Mouse (Mus musculus): ENCODE measurements around the gene Olfr71. TPM values are rescaled to one million over a fixed set of nuclear protein-coding genes. Genes with fewer than 3 reads are reported as not detected.

Olfr71 gene
- total RNA-seq (2021) = not detected
- long read RNA-seq, experiment 1 = 0 reads
- long read RNA-seq, experiment 2 = 0 reads

DNA sequence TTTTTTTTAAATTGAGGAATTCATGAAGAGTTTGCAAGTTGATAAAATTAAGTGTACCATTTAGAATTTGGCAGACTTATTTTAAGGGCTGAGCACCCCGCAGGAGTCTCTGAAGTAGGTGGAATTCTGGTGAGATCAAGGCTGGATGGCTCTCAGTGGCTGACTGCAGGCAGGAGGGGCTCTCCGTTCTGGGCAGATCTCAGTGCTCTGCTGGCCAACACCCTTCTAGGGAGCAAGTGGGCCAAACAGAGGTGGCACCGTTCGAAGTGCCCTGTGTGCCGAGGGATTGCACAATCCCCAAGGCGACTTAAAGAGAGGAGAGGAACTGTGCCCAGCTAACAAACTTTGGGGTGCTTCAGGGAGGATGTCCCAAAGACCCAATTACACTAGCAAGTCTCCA is at the start of gene Olfr71:
Gene Olfr71 (minus strand): TSS at position 387 of the 400 bp plus-strand sequence.
- Histone ChIP-seq H3K4me3 (no peak within 1 kb of the TSS), H3K27ac (no peak within 1 kb of the TSS)
- no peak for TF ChIP-seq CTCF (IDR thresholded peaks at IDR 0.05)
- intact Hi-C loops (cut with DNase I) = loop anchor here (1.0 to 10.0 kb wide), 2 partner anchors 38 to 275 kb away; no protein-coding TSS in a partner anchor
- peak; percentile 62 for DNase-seq

DNA sequence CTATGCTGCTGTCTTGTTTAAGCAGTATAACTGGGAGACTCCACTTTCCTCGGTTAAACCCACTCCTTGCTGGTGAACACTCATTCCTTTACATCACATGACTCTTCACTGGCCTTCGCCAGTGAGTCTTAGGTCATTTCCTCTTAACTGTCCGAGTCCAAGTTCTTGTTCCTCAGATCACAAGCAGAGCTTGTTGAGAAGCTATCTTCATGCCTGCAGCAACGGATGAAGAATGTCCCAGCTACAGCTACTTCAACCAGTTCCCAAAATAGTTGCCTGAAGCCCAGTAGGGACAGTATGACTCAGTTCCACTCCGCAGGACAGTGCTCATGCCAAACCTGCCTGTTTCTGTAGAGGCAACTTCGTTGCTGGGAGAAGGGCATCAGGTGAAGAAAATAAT is 47.2 kb upstream of the Olfr71 start:
- DNase-seq = no peak
- Histone ChIP-seq H3K27ac (0 out of 2 replicates have a peak overlapping the region, but pooled peaks have one; percentile 56), H3K4me3 (no peak overlapping the region)
- TF ChIP-seq CTCF (IDR thresholded peaks at IDR 0.05) = no peak
- intact Hi-C loops (cut with DNase I) = no loop called here

GRCm38 (mm10) chr4:43745187-43745586 is 35.1 kb upstream of the Olfr71 start:
- intact Hi-C loops (cut with DNase I) = loop anchor here (2.0 to 10.0 kb wide), 2 partner anchors 118 to 240 kb away; partner anchors contain the start of gene Ccin
- TF ChIP-seq CTCF (IDR thresholded peaks at IDR 0.05) = peak; percentile 74
- DNase-seq = no peak
- Histone ChIP-seq H3K4me3 (no peak overlapping the region), H3K27ac (no peak overlapping the region)

- DNase-seq = no peak
- no peak overlapping the region for H3K4me3 ChIP-seq
- peak; percentile 63 for TF ChIP-seq CTCF (IDR thresholded peaks at IDR 0.05)
- H3K27ac ChIP-seq = peak overlapping the region; percentile 71
- intact Hi-C loops (cut with DNase I) = loop anchor here (10.0 kb wide), 1 partner anchor 242 kb away; the partner anchor contains the start of gene Ccin
Measured at GRCm38 (mm10) chr4:43743099-43743498, 33.0 kb upstream of the Olfr71 start.

GRCm38 (mm10) chr4:43742637-43743036 is 32.6 kb upstream of the Olfr71 start:
- intact Hi-C loops (cut with DNase I) = loop anchor here (10.0 kb wide), 1 partner anchor 242 kb away; the partner anchor contains the start of gene Ccin
- peak overlapping the region; percentile 71 for H3K27ac ChIP-seq
- no peak for TF ChIP-seq CTCF (IDR thresholded peaks at IDR 0.05)
- DNase-seq = no peak
- H3K4me3 ChIP-seq = no peak overlapping the region

DNA sequence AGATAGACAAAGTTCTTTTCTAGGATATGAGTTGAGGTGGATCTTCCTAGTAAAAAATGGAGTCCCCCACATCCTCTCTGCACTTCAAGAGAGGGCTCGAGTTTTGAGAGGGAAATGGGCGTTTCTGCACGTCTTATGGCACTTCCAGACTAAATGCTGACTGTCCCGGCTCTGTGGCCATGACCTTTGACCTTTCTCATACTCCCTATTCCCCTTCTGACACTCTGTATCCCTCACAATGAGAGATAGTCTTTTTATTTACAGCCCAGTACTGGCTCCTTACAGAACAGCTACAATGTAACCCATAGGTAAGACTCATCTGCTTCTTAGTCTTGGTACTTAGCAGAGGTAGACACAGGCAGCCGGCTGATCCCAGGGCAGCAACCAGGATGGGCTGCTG is 31.5 kb upstream of the Olfr71 start:
- no peak for TF ChIP-seq CTCF (IDR thresholded peaks at IDR 0.05)

DNA sequence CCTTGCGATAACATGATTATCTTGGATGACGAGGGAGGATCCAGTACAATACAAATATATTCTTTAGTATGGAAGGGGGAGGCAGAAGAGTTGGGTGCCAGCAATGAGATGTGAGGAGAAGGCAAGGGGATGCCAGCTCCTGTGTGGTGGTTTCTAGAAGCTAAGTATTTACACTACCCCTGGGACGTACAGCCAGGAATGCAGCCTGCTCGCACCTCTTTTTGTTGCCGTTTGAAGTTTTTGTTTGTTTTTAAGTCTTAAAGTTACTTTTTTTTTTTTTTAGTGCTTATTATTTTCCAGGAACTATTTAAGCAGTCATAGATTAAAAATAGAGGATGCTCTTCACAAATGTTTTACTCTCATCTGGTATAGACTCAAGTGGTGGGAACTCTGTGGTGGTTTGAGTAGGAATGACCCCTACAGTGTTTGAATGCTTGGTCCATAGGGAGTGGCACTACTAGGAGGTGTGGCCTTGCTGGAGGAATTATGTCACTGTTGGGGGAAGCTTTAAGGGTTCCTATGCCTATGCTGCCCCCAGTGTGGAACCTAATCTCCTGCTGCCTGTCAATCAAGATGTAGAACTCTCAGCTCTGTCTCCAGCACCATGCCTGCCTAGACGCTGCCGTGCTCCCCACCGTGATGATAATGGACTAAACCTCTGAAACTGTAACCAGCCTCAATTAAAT is 29.1 kb upstream of the Olfr71 start:
- no peak for TF ChIP-seq CTCF (IDR thresholded peaks at IDR 0.05)
- no peak overlapping the region for H3K4me3 ChIP-seq
- no peak for DNase-seq
- H3K27ac ChIP-seq = no peak overlapping the region
- intact Hi-C loops (cut with DNase I) = no loop called here

More for the DNA sequence above, 31.5 kb upstream of the Olfr71 start:
- no peak for DNase-seq
- Histone ChIP-seq H3K4me3 (no peak overlapping the region), H3K27ac (peak overlapping the region; percentile 71)
- intact Hi-C loops (cut with DNase I) = loop anchor here (10.0 kb wide), 1 partner anchor 243 kb away; the partner anchor contains the start of gene Ccin

DNA sequence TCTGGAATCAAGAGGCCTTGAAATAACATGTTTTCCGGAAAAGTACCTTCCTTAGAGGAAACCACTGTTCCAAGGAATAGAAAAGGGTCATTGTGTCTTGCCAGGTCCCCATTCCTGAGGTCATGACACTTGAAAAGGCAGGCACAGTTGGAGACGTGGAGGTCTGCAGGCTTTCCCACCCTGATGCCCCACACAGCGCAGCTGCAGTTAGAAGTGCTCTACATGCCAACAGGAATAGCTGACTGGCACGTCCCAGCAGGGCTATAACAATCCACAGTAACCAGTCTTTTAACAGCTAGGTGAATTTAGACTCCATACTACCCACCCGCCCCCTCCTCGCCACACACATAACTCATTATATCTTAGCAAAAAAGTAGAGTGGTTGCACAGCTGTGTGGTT is 27.1 kb upstream of the Olfr71 start:
- no peak overlapping the region for H3K4me3 ChIP-seq
- intact Hi-C loops (cut with DNase I) = no loop called here
- TF ChIP-seq CTCF (IDR thresholded peaks at IDR 0.05) = no peak
- DNase-seq = no peak
- H3K27ac ChIP-seq = peak overlapping the region; percentile 67

DNA sequence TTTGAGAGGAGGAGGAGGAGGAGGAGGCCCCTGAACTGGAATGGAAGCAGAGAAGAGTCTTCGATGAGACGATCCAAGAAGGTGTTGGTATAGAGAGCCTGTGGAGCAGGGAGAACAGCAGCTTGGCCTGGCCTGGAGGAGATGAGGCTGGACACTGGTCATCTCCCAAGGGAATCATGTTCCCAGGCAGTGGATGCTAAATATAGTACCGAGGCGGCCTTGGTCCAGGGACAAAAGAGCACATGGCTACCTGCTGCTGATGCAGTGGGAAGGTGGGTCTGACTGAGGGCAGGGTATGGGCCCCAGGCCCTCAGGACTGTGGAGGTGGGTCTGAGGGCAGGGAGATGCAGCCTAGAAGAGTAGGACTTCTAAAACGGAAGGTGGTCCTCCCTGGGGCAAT is 23.1 kb upstream of the Olfr71 start:
- intact Hi-C loops (cut with DNase I) = no loop called here
- DNase-seq = peak; percentile 79
- no peak for TF ChIP-seq CTCF (IDR thresholded peaks at IDR 0.05)
- peak overlapping the region; percentile 60 for H3K4me3 ChIP-seq
- peak overlapping the region; percentile 95 for H3K27ac ChIP-seq

DNA sequence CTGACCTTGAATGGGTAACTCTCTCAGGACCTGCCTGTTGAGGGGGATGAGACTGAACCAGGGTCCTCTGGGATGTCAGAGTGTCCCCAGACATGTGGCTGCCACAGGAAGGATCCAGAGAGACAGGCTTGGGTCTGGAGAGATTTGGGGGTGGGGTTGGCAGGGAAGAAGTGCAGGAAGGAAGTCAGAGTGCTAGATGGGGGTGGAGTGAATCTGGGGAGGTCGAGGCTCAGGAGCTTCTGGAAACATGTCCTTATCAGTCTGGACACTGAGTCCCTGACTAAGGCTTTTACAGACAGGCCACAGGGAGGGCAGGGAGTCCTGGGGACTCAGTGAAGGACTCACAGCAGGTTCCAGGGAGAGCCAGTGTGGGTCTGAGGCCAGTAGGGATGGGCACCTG is 22.1 kb upstream of the Olfr71 start:
- intact Hi-C loops (cut with DNase I) = no loop called here
- peak; percentile 40 for DNase-seq
- Histone ChIP-seq H3K4me3 (peak overlapping the region; percentile 60), H3K27ac (peak overlapping the region; percentile 95)
- TF ChIP-seq CTCF (IDR thresholded peaks at IDR 0.05) = no peak

- peak overlapping the region; percentile 60 for H3K4me3 ChIP-seq
- TF ChIP-seq CTCF (IDR thresholded peaks at IDR 0.05) = peak; percentile 49
- peak overlapping the region; percentile 95 for H3K27ac ChIP-seq
- peak; percentile 51 for DNase-seq
- intact Hi-C loops (cut with DNase I) = no loop called here
Measured at GRCm38 (mm10) chr4:43730750-43731297, 20.8 kb upstream of the Olfr71 start.

- peak within 1 kb of the TSS; percentile 60 for H3K4me3 ChIP-seq
- intact Hi-C loops (cut with DNase I) = loop anchor here (5.0 kb wide), 1 partner anchor 132 kb away; no protein-coding TSS in a partner anchor
Measured at GRCm38 (mm10) chr4:43729794-43730550, 19.9 kb upstream of the Olfr71 start, which contains the start of gene Spaar. Gene Spaar (plus strand): TSS chr4:43730034.

More at GRCm38 (mm10) chr4:43729794-43730550, 19.9 kb upstream of the Olfr71 start, which contains the start of gene Spaar:
- peak; percentile 74 for DNase-seq
- TF ChIP-seq CTCF (IDR thresholded peaks at IDR 0.05) = no peak
- H3K27ac ChIP-seq = peak within 1 kb of the TSS; percentile 95

All from gastrocnemius, adult 2 months (tissue).